Mouse (Mus musculus): ENCODE results near the gene Taf12. TPM values are rescaled to one million over a fixed set of nuclear protein-coding genes. Genes with fewer than 3 reads are reported as not detected.

Taf12 gene
- polyA plus RNA-seq, 1 experiment: 26.6 TPM

- peak overlapping the region; percentile 70 for H3K4me2 ChIP-seq (ENCODE audit: low read depth)
- H3K79me2 ChIP-seq (ENCODE audit: control insufficient read depth, insufficient read depth): peaks cover 15% of the 10 kb centered on the region
- no peaks in the 10 kb centered on the region for H3K27me3 ChIP-seq (ENCODE audit: control insufficient read depth, insufficient read depth, insufficient read length)
- peak overlapping the region; percentile 76 for H3K4me3 ChIP-seq
- H3K36me3 ChIP-seq (ENCODE audit: control insufficient read depth, insufficient read depth): peaks cover 24% of the 10 kb centered on the region
- H3ac ChIP-seq (ENCODE audit: control insufficient read depth, insufficient read length): peak overlapping the region; percentile 36
- TF ChIP-seq POLR2AphosphoS2 (IDR thresholded peaks at IDR 0.05; ENCODE audit: insufficient read length, low read depth): no peak
- no peak for TF ChIP-seq POLR2A (IDR thresholded peaks at IDR 0.05; ENCODE audit: insufficient read length, low read depth)
- TF ChIP-seq MYOG (IDR thresholded peaks at IDR 0.05; ENCODE audit: control insufficient read depth in 1 of 3, insufficient read depth in 1 of 3, insufficient read length in 2 of 3, low read depth in 2 of 3): no peak
- no peak for TF ChIP-seq REST (IDR thresholded peaks at IDR 0.05; ENCODE audit: insufficient read depth, insufficient read length)
- TF ChIP-seq SRF (IDR thresholded peaks at IDR 0.05; ENCODE audit: control insufficient read depth, insufficient read length, low read depth): no peak
- TF ChIP-seq TCF12 (IDR thresholded peaks at IDR 0.05; ENCODE audit: insufficient read depth, poor library complexity, severe bottlenecking): no peak
- TF ChIP-seq CEBPB (IDR thresholded peaks at IDR 0.05; ENCODE audit: insufficient read depth, poor library complexity, severe bottlenecking): no peak
- TF ChIP-seq USF1 (IDR thresholded peaks at IDR 0.05; ENCODE audit: low read depth): no peak
- no peak for TF ChIP-seq MYOD1 (IDR thresholded peaks at IDR 0.05; ENCODE audit: control insufficient read depth in 1 of 3, insufficient read length in 2 of 3, low read depth in 2 of 3)
- no peak for TF ChIP-seq MAX (IDR thresholded peaks at IDR 0.05; ENCODE audit: low read depth)
- TF ChIP-seq TCF3 (IDR thresholded peaks at IDR 0.05; ENCODE audit: insufficient read length, low read depth): no peak
- TF ChIP-seq E2F4 (IDR thresholded peaks at IDR 0.05; ENCODE audit: insufficient read depth): no peak
Observed at GRCm38 (mm10) chr4:132329835-132330354, 55.7 kb downstream of the Taf12 start.

GRCm38 (mm10) chr4:132331960-132332359, 57.8 kb downstream of the Taf12 start:
- Histone ChIP-seq H3K79me2 (ENCODE audit: control insufficient read depth, insufficient read depth) (peaks cover 15% of the 10 kb centered on the region), H3K36me3 (ENCODE audit: control insufficient read depth, insufficient read depth) (peaks cover 18% of the 10 kb centered on the region), H3K27me3 (ENCODE audit: control insufficient read depth, insufficient read depth, insufficient read length) (no peaks in the 10 kb centered on the region), H3K4me3 (no peak overlapping the region), H3K4me2 (ENCODE audit: low read depth) (no peak overlapping the region), H3ac (ENCODE audit: control insufficient read depth, insufficient read length) (no peak overlapping the region)
- no peak for TF ChIP-seq POLR2A (IDR thresholded peaks at IDR 0.05; ENCODE audit: insufficient read length, low read depth)
- no peak for TF ChIP-seq SRF (IDR thresholded peaks at IDR 0.05; ENCODE audit: control insufficient read depth, insufficient read length, low read depth)
- TF ChIP-seq POLR2AphosphoS2 (IDR thresholded peaks at IDR 0.05; ENCODE audit: insufficient read length, low read depth): no peak
- peak in 1 of 3 experiments; percentile 53 for TF ChIP-seq MYOG (IDR thresholded peaks at IDR 0.05; ENCODE audit: control insufficient read depth in 1 of 3, insufficient read depth in 1 of 3, insufficient read length in 2 of 3, low read depth in 2 of 3)
- no peak for TF ChIP-seq MAX (IDR thresholded peaks at IDR 0.05; ENCODE audit: low read depth)
- TF ChIP-seq TCF12 (IDR thresholded peaks at IDR 0.05; ENCODE audit: insufficient read depth, poor library complexity, severe bottlenecking): no peak
- no peak for TF ChIP-seq E2F4 (IDR thresholded peaks at IDR 0.05; ENCODE audit: insufficient read depth)
- no peak for TF ChIP-seq REST (IDR thresholded peaks at IDR 0.05; ENCODE audit: insufficient read depth, insufficient read length)
- TF ChIP-seq CEBPB (IDR thresholded peaks at IDR 0.05; ENCODE audit: insufficient read depth, poor library complexity, severe bottlenecking): no peak
- TF ChIP-seq TCF3 (IDR thresholded peaks at IDR 0.05; ENCODE audit: insufficient read length, low read depth): no peak
- peak in 2 of 3 experiments; percentile 72 to 87 for TF ChIP-seq MYOD1 (IDR thresholded peaks at IDR 0.05; ENCODE audit: control insufficient read depth in 1 of 3, insufficient read length in 2 of 3, low read depth in 2 of 3)
- TF ChIP-seq USF1 (IDR thresholded peaks at IDR 0.05; ENCODE audit: low read depth): no peak

- Histone ChIP-seq H3K27me3 (ENCODE audit: control insufficient read depth, insufficient read depth, insufficient read length) (no peaks in the 10 kb centered on the region), H3K36me3 (ENCODE audit: control insufficient read depth, insufficient read depth) (peaks cover 18% of the 10 kb centered on the region), H3ac (ENCODE audit: control insufficient read depth, insufficient read length) (no peak overlapping the region), H3K79me2 (ENCODE audit: control insufficient read depth, insufficient read depth) (peaks cover 13% of the 10 kb centered on the region), H3K4me2 (ENCODE audit: low read depth) (no peak overlapping the region), H3K4me3 (no peak overlapping the region)
- TF ChIP-seq SRF (IDR thresholded peaks at IDR 0.05; ENCODE audit: control insufficient read depth, insufficient read length, low read depth) (no peak), MYOG (IDR thresholded peaks at IDR 0.05; ENCODE audit: control insufficient read depth in 1 of 3, insufficient read depth in 1 of 3, insufficient read length in 2 of 3, low read depth in 2 of 3) (peak in 1 of 3 experiments; percentile 50)
Observed at GRCm38 (mm10) chr4:132332880-132333279, 58.7 kb downstream of the Taf12 start.

GRCm38 (mm10) chr4:132338943-132339342, 64.8 kb downstream of the Taf12 start:
- peak in 2 of 3 experiments; percentile 67 to 77 for TF ChIP-seq MYOG (IDR thresholded peaks at IDR 0.05; ENCODE audit: control insufficient read depth in 1 of 3, insufficient read depth in 1 of 3, insufficient read length in 2 of 3, low read depth in 2 of 3)
- no peak for TF ChIP-seq POLR2A (IDR thresholded peaks at IDR 0.05; ENCODE audit: insufficient read length, low read depth)
- peak in 2 of 3 experiments; percentile 42 to 70 for TF ChIP-seq MYOD1 (IDR thresholded peaks at IDR 0.05; ENCODE audit: control insufficient read depth in 1 of 3, insufficient read length in 2 of 3, low read depth in 2 of 3)
- H3K36me3 ChIP-seq (ENCODE audit: control insufficient read depth, insufficient read depth): peaks cover 16% of the 10 kb centered on the region
- no peaks in the 10 kb centered on the region for H3K27me3 ChIP-seq (ENCODE audit: control insufficient read depth, insufficient read depth, insufficient read length)

GRCm38 (mm10) chr4:132341451-132341850, 67.3 kb downstream of the Taf12 start:
- H3ac ChIP-seq (ENCODE audit: control insufficient read depth, insufficient read length): no peak overlapping the region
- H3K4me2 ChIP-seq (ENCODE audit: low read depth): no peak overlapping the region
- H3K36me3 ChIP-seq (ENCODE audit: control insufficient read depth, insufficient read depth): peaks cover 8% of the 10 kb centered on the region
- H3K4me3 ChIP-seq: no peak overlapping the region
- H3K27me3 ChIP-seq (ENCODE audit: control insufficient read depth, insufficient read depth, insufficient read length): no peaks in the 10 kb centered on the region
- H3K79me2 ChIP-seq (ENCODE audit: control insufficient read depth, insufficient read depth): peaks cover 72% of the 10 kb centered on the region
- no peak for TF ChIP-seq TCF3 (IDR thresholded peaks at IDR 0.05; ENCODE audit: insufficient read length, low read depth)
- TF ChIP-seq CEBPB (IDR thresholded peaks at IDR 0.05; ENCODE audit: insufficient read depth, poor library complexity, severe bottlenecking): no peak
- no peak for TF ChIP-seq REST (IDR thresholded peaks at IDR 0.05; ENCODE audit: insufficient read depth, insufficient read length)
- TF ChIP-seq E2F4 (IDR thresholded peaks at IDR 0.05; ENCODE audit: insufficient read depth): no peak
- no peak for TF ChIP-seq POLR2A (IDR thresholded peaks at IDR 0.05; ENCODE audit: insufficient read length, low read depth)
- no peak for TF ChIP-seq MAX (IDR thresholded peaks at IDR 0.05; ENCODE audit: low read depth)
- TF ChIP-seq MYOG (IDR thresholded peaks at IDR 0.05; ENCODE audit: control insufficient read depth in 1 of 3, insufficient read depth in 1 of 3, insufficient read length in 2 of 3, low read depth in 2 of 3): peak in 1 of 3 experiments; percentile 55
- TF ChIP-seq MYOD1 (IDR thresholded peaks at IDR 0.05; ENCODE audit: control insufficient read depth in 1 of 3, insufficient read length in 2 of 3, low read depth in 2 of 3): no peak
- TF ChIP-seq SRF (IDR thresholded peaks at IDR 0.05; ENCODE audit: control insufficient read depth, insufficient read length, low read depth): no peak

More at GRCm38 (mm10) chr4:132338943-132339342, 64.8 kb downstream of the Taf12 start:
- no peak overlapping the region for H3K4me2 ChIP-seq (ENCODE audit: low read depth)
- no peak overlapping the region for H3K4me3 ChIP-seq
- peaks cover 59% of the 10 kb centered on the region for H3K79me2 ChIP-seq (ENCODE audit: control insufficient read depth, insufficient read depth)
- H3ac ChIP-seq (ENCODE audit: control insufficient read depth, insufficient read length): no peak overlapping the region

Measured in myocyte (in vitro differentiated cells).